Mouse (Mus musculus) liver, postnatal 0 days (tissue): Measurements from ENCODE around the gene Ablim1. TPM values are rescaled to one million over a fixed set of nuclear protein-coding genes. Genes with fewer than 3 reads are reported as not detected.

ENCODE experiments used
- ATAC-seq: fragments of 200-750 bp; cut with Nextera tagmentation; 2 replicates; pipeline ENCODE4 v1.8.0; 2017; ENCODE audit warnings: mild to moderate bottlenecking, moderate library complexity
- DNase-seq: peaks from one replicate; pipeline ENCODE4 v3.0.0-alpha.2; 2016
- H3K27ac ChIP-seq: fragments of 300-500 bp; sonication (generic); 2 replicates; pipeline ENCODE4 v1.5.1; 2014; ENCODE audit warnings: antibody characterized with exemption, moderate library complexity, mild to moderate bottlenecking, low read depth
- H3K27me3 ChIP-seq: fragments of 300-500 bp; sonication (generic); 2 replicates; pipeline ENCODE4 v1.6.1; 2014; ENCODE audit warnings: low read length, control low read depth, mixed read lengths; ENCODE audit not compliant: insufficient read depth
- H3K36me3 ChIP-seq: fragments of 300-500 bp; sonication (generic); replicated peaks from 2 replicates; pipeline ENCODE4 v1.6.1; 2014; ENCODE audit warnings: mild to moderate bottlenecking, control low read depth, low read length, moderate library complexity, mixed read lengths; ENCODE audit not compliant: insufficient read depth
- H3K4me1 ChIP-seq: fragments of 300-500 bp; sonication (generic); 2 replicates; pipeline ENCODE4 v1.6.1; 2014; ENCODE audit warnings: antibody characterized with exemption, mild to moderate bottlenecking, control low read depth; ENCODE audit not compliant: insufficient read depth
- H3K4me2 ChIP-seq: fragments of 300-500 bp; sonication (generic); 2 replicates; pipeline ENCODE4 v1.6.1; 2014; ENCODE audit warnings: low read depth, mild to moderate bottlenecking, low read length, moderate library complexity, mixed read lengths
- H3K4me3 ChIP-seq: fragments of 300-500 bp; sonication (generic); 2 replicates; pipeline ENCODE4 v1.5.1; 2014; ENCODE audit warnings: low read depth, low read length
- H3K9ac ChIP-seq: fragments of 300-500 bp; sonication (generic); replicated peaks from 2 replicates; pipeline ENCODE4 v1.6.1; 2014; ENCODE audit warnings: mild to moderate bottlenecking, moderate library complexity
- H3K9me3 ChIP-seq: fragments of 300-500 bp; sonication (generic); 2 replicates; pipeline ENCODE4 v1.6.1; 2016; ENCODE audit warnings: mild to moderate bottlenecking, control low read depth, low read length, mixed read lengths
- CTCF ChIP-seq: sonication (generic); IDR thresholded peaks from 2 replicates; pipeline ENCODE4 v1.5.1; 2016; ENCODE audit warnings: antibody characterized with exemption, low read depth
- EP300 ChIP-seq: IDR thresholded peaks from 2 replicates; pipeline ENCODE4 v1.6.1; 2016; ENCODE audit warnings: antibody characterized with exemption, low read depth, mild to moderate bottlenecking
- WGBS: fragments of 180-500 bp; shearing (Covaris S2); extraction: QIAGEN DNeasy Blood & Tissue Kit; methylation state at CpG from one replicate; pipeline ENCODE4 v1.1.7; 2014; ENCODE audit not compliant: insufficient replicate concordance; 5-methylcytosine and 5-hydroxymethylcytosine counted together
- polyA plus RNA-seq: library from polyadenylated mRNA; unstranded; fragments of >200 nt; fragmentation: Nextera tagmentation; extraction: Ambion mirVana; gene quantifications from 2 replicates; pipeline ENCODE4 v1.2.1, GENCODE M21; 2015

The Ablim1 gene
- polyA plus RNA-seq, 1 experiment from 2014 or later, result 12.0 TPM

DNA sequence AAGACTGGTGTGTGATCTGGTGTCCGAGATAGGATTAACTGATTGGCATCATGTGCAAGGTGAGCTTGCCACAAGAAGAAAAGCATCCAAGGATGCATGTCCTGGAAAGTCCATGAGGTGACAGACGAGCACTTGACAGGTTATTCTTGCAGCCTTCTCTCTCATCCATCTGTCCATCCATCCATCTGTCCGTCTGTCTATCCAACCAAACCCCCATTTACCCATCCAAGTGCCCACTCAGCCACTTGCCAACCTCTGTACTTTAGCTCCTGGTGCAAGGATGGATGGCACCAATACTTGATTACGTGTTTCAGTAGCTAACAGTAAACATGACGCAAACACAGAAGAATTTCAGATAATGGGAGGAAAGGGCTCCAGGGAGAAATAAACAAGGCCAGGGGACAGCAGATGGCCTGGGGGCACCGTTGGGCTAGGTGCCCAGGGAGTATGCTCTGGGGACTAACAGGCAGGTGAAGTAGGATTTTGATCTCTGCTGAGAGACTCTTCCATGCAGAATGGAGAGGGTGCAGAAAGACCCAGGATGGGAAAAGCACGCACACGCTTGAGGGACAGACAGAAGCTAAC, 202.4 kb downstream of the Ablim1 start:
- Histone ChIP-seq H3K4me2 (no peak overlapping the region), H3K27me3 (no peaks in the 10 kb centered on the region), H3K4me3 (no peak overlapping the region), H3K9me3 (no peaks in the 10 kb centered on the region), H3K27ac (peak overlapping the region; percentile 62), H3K36me3 (no peaks in the 10 kb centered on the region), H3K4me1 (peaks cover 22% of the 10 kb centered on the region), H3K9ac (no peak overlapping the region)
- WGBS, result 57% methylated on average over 8 of the region's 8 CpGs
- ATAC-seq, result peak; percentile 40
- no peak for DNase-seq
- TF ChIP-seq CTCF (no peak), EP300 (no peak)

DNA sequence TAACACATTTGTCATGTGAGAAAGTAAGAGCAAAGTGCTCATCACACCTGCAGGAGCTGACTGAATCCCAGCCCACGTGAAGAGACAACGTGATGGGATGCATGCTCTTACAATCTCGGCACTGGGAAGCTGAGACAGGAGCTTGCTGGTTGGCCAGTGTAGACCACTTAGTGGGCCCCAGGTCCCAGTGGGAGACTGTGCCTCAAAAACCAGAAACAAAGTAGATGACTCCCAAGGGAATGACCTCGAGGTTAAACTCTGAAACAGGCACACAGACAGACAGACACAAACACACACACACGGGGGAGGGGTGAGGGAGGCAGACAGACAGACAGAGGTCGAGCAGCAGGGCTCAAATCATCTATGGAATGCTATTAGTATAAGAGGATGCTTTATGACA, 203.4 kb downstream of the Ablim1 start:
- no peak for DNase-seq
- H3K4me1 ChIP-seq, result peaks cover 13% of the 10 kb centered on the region
- H3K27ac ChIP-seq, result no peak overlapping the region
- no peaks in the 10 kb centered on the region for H3K9me3 ChIP-seq
- H3K9ac ChIP-seq, result no peak overlapping the region
- WGBS, result 59% methylated on average over 6 of the region's 6 CpGs
- H3K27me3 ChIP-seq, result no peaks in the 10 kb centered on the region
- TF ChIP-seq CTCF, result no peak
- no peak for TF ChIP-seq EP300
- no peak overlapping the region for H3K4me3 ChIP-seq
- no peaks in the 10 kb centered on the region for H3K36me3 ChIP-seq
- ATAC-seq, result peak; percentile 14; the same call in 1 of the 2 replicates
- no peak overlapping the region for H3K4me2 ChIP-seq

DNA sequence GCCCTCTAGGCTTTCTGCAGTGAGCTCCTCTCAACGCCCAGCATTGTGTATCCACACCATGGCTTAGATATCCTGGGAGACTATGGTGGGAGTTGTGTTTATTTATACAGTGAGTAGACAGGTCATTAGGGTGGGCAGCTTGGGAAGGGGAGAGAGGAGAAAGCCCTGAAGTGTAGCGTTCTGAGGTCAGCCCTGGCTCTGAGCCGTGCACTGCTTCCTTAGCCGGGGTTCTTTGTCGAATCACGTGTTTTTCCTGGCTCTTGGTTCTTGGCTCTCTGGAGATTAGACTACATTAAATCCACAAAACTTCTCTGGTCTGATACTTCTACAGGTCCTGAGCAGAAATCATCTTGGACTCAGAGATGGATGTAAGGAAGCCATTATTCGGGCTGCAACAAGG, 205.1 kb downstream of the Ablim1 start:
- H3K4me1 ChIP-seq, result 0 out of 2 replicates have a peak, but pooled peaks cover 2% of the 10 kb centered on the region
- TF ChIP-seq CTCF (no peak), EP300 (no peak)
- ATAC-seq (no peak), DNase-seq (no peak)
- no peak overlapping the region for H3K4me2 ChIP-seq
- no peak overlapping the region for H3K27ac ChIP-seq
- no peaks in the 10 kb centered on the region for H3K27me3 ChIP-seq
- no peaks in the 10 kb centered on the region for H3K9me3 ChIP-seq
- H3K36me3 ChIP-seq, result no peaks in the 10 kb centered on the region; the same call in 1 of the 2 replicates
- WGBS, result 78% methylated on average over 7 of the region's 7 CpGs
- no peak overlapping the region for H3K9ac ChIP-seq
- H3K4me3 ChIP-seq, result no peak overlapping the region

DNA sequence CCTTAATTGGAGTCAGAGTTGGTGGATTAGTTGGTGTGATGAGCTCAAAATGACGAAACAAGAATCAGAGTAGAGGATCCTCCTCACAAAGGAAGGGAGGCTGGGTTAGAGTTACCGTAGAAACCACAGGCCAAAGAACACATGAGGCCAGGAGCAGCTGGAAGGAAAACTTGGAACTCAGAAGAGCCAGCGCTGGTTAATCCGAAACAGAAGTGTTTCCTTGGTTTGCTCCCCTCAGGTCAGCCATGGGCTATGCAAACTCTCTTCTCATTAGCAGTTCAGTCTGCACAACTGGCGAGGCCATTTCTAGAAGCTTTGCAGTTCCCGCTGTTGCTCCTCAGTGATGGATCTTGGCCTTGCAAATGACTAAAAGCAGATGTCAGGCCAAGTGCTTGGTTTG, 208.2 kb downstream of the Ablim1 start:
- TF ChIP-seq CTCF (no peak), EP300 (no peak)
- WGBS, result 74% methylated on average over 6 of the region's 6 CpGs

DNA sequence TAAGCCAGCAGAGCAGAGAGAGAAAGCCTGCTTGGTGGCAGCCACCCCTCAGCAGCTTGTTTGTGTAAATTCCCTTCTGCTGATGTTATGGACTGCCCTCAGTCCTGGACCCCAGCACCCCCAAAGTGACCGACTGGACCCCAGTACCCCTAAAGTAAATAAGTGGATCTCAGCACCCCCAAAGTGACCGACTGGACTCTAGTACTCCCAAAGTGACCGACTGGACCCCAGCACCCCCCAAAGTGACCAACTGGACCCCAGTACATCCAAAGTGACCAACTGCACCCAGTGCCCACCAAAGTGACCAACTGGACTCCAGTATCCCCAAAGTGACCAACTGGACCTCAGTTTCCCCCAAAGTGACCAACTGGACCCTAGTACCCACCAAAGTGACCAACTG, 208.7 kb downstream of the Ablim1 start:
- Histone ChIP-seq H3K27me3 (no peaks in the 10 kb centered on the region), H3K9ac (no peak overlapping the region), H3K27ac (no peak overlapping the region), H3K9me3 (no peaks in the 10 kb centered on the region), H3K4me1 (no peaks in the 10 kb centered on the region), H3K36me3 (no peaks in the 10 kb centered on the region; the same call in 1 of the 2 replicates), H3K4me2 (no peak overlapping the region), H3K4me3 (no peak overlapping the region)
- DNase-seq (no peak), ATAC-seq (no peak)
- 70% methylated on average over 3 of the region's 3 CpGs for WGBS
- TF ChIP-seq CTCF (no peak), EP300 (no peak)

More for the DNA sequence above, 208.2 kb downstream of the Ablim1 start:
- no peak overlapping the region for H3K9ac ChIP-seq
- no peaks in the 10 kb centered on the region for H3K4me1 ChIP-seq
- DNase-seq (no peak), ATAC-seq (no peak)
- H3K9me3 ChIP-seq, result no peaks in the 10 kb centered on the region
- no peaks in the 10 kb centered on the region for H3K27me3 ChIP-seq
- no peaks in the 10 kb centered on the region; the same call in 1 of the 2 replicates for H3K36me3 ChIP-seq
- H3K27ac ChIP-seq, result no peak overlapping the region
- H3K4me3 ChIP-seq, result no peak overlapping the region
- no peak overlapping the region for H3K4me2 ChIP-seq

DNA sequence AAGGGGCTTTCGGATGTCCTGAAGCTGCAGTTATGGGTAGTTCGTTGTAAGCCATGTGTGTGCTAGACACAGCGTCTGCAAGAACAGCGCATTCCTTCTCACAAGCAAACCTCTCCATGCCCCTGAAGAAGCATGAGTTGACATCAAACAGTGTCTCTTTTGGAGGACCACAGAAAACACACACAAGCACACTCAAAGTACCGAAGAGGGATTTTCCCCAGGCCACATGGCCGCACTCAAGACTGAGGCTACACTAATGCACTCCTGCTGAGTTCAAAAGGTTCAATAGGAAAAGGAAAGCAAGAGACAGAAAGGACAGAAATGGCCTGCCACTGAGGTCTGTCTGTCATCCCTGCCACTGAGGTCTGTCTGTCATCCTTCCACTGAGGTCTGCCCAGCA, 209.6 kb downstream of the Ablim1 start:
- no peak overlapping the region for H3K27ac ChIP-seq
- ATAC-seq, result no peak
- H3K36me3 ChIP-seq, result no peaks in the 10 kb centered on the region; the same call in 1 of the 2 replicates
- no peak overlapping the region for H3K4me2 ChIP-seq
- DNase-seq, result no peak
- 87% methylated on average over 6 of the region's 6 CpGs for WGBS
- H3K4me3 ChIP-seq, result no peak overlapping the region
- H3K9me3 ChIP-seq, result no peaks in the 10 kb centered on the region
- H3K4me1 ChIP-seq, result no peaks in the 10 kb centered on the region
- H3K9ac ChIP-seq, result no peak overlapping the region
- H3K27me3 ChIP-seq, result no peaks in the 10 kb centered on the region
- TF ChIP-seq CTCF, result no peak
- TF ChIP-seq EP300, result no peak
